Mouse (Mus musculus) neutrophil, adult 5-6 weeks (primary cell): Measurements from ENCODE around the gene Nr2f1. TPM values are rescaled to one million over a fixed set of nuclear protein-coding genes. Genes with fewer than 3 reads are reported as not detected.
"Not testable (repeated sequence)": the region's sequence is repeated elsewhere in the genome, so short reads cannot be mapped to it uniquely, and the experiment has no call there.

Experiments used
- ATAC-seq: fragments of 151-379, 151-347 bp; 2 replicates; pipeline ENCODE4 v1.8.0; 2017; ENCODE audit warnings: mild to moderate bottlenecking, moderate TSS enrichment; ENCODE audit not compliant: insufficient number of reproducible peaks, poor library complexity, low FRiP score, severe bottlenecking; ENCODE audit errors: extremely low read depth
- total RNA-seq: library from RNA; stranded (forward); fragments of 200-1000 nt; gene quantifications from 2 replicates; pipeline ENCODE4 v1.2.3, GENCODE M21; 2017

Gene Nr2f1
- not detected in 2 replicates for total RNA-seq

DNA sequence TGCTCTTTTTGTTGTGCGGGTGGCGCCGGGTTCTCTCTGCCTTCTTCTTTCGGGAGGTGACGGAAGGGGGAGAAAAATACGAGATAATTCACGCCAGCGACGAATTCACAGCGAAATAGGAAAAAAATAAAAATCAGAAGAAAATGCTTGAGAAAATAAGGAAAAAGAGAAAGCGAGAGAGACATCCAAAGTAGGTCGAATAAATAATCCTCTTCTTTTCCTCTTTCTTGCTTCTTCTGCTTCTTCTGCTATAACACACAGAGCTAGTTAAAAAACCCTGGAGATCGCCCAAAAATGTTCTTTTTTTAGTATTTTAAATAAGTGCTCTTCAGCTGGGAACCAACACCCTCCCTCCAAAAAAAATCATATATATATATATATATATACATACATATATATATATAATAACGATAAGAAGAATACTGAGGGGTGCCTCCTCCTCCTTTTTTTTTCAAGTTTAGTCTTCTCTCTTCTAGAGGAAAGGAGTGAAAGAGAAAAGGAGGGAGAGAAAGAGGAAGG is at the start of gene Nr2f1:
Nr2f1 (minus strand) TSS at position 116 of the 519 bp plus-strand sequence.
- ATAC-seq: no peak

DNA sequence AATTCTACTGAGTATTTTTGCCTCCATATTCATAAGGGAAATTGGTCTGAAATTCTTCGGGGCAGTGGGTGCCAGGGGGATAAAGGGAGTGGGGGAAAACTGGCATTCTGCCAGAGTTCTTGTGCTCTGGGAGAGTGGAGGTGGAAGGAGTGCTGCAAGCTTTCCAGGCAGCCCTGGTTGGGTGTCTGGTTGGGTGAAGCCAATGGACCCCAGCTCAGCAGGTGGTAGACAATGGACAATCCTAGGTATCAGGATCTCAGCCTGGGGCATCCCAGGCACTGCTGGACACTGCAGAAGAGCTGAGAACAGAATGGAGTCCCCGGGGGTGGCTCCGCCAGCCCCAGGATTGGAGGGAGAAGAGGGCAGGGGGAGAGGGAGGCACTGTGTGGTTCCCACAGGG is 22.1 kb upstream of the Nr2f1 start:
- ATAC-seq: no peak

DNA sequence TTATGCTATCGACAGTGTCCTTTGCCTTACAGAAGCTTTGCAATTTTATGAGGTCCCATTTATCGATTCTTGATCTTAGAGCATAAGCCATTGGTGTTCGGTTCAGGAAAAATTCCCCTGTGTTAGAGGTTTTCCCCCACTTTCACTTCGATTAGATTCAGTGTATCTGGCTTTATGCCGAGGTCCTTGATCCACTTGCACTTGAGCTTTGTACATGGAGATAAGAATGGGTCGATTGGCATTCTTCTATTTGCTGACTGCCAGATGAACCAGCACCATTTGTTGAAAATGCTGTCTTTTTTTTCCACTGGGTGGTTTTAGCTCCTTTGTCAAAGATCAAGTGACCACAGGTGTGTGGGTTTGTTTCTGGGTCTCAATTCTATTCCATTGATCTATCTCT is 20.7 kb upstream of the Nr2f1 start:
- not testable (repeated sequence) for ATAC-seq

DNA sequence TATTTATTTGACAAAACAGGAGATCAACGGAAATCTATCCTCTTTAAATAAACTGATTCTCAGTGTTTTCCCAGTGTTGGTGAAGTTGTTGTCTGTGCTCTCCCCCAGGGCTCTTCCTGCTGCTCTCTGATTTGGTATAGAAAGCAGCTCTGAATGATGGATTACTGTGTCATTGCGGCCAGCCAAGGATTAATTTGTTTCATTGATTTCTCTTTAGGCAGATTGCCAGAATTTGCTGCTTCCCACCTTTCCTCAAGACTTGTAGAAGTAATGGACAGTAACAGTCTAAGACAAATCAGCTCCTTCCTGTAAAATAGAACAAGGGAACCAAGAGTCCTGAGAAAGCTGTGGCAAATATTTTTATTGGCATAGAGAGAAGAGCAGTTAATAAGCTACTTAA is 15.7 kb upstream of the Nr2f1 start:
- no peak for ATAC-seq

DNA sequence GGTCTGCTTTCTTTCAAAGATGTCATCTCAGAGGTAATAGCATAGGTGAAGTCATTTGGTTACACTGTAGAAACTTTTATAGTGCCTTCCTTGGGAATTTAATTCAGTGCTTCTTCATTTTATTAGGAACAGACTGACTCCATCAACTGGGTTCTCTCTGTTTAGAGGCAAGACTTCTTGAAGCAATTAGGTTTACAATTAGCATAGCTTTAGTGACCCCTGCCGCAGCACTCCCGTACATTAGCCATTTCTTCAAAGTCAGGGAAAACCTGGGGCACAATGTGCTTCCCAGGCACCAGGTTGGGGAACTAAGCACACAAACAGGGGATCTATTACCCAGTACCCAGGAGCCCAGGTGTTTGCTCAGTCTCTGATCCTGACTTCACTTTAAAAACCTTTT is 13.6 kb upstream of the Nr2f1 start:
- no peak for ATAC-seq

DNA sequence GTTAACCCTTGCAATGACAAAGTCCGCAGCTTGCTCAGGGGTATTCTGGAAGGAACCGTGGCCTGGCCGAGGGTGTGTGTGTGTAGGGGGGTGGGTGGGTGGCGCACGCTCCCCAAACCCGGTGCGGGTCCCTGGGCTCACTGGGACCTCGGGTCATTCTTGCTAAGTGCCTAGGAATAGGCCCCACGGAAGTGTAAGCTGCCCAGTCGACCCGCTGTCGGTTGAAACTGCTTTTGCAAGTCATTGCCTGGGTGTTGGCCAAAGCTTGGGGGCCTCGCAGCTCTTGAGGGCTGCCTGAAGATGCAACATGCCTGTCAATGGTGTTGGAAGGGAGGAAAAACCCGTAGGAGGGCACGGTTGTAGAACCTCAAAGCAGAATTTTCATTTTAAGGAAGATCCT is 12.6 kb upstream of the Nr2f1 start:
- no peak for ATAC-seq

DNA sequence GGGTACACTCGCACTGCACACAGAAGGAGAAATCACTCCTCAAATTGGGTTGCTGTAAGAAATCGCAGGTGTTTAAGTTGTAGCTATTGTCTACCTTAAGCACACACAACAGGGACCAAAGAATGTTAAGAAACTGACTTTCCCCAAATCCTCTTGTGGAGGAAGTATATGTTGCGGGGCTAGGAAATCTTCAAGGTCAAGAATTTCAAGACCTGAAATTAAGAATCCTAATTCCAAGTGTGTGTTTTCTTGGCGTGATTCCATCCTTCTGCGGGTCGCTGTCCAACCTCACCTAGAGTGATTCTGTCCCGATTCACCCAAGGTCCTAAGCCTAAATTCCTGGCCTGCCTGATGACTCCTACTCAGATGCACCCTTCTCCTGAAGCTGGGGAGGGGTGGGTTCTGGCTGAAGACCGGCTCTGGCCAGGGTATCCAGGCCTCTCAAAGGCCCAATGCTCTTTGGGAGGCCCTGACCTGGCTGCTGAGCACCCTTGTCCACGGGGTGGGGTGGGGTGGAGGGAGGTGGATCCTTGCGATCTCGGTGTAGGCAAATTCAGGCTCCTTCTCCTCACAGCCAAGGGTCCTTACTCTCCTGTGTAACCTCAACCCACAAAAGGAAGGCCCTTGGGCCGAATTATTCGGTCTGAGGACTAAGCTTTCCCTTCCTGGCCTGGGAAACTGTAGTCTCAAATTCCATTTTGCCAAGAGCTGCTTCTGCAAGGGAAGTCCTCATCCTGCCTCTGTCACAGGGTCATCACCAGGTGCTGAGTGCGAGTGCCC is 11.9 kb upstream of the Nr2f1 start:
- no peak for ATAC-seq

DNA sequence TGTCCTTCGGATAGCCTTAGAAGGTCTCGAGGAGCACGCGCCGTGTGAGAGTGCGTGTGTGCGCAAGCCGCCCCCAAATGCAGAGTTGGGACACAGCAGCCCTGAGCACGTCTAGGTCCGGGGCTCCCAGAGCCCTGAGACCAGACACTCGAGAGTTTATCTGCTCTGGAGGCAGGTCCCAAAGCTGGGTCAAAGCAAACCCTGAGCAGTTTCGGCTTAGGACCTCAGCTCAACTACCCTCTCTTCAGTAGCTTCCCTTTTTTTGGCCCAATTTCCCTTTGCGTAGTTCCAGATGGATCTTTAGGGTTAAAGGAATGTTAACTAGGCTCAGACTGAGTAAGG is 11.2 kb upstream of the Nr2f1 start:
- ATAC-seq: no peak

DNA sequence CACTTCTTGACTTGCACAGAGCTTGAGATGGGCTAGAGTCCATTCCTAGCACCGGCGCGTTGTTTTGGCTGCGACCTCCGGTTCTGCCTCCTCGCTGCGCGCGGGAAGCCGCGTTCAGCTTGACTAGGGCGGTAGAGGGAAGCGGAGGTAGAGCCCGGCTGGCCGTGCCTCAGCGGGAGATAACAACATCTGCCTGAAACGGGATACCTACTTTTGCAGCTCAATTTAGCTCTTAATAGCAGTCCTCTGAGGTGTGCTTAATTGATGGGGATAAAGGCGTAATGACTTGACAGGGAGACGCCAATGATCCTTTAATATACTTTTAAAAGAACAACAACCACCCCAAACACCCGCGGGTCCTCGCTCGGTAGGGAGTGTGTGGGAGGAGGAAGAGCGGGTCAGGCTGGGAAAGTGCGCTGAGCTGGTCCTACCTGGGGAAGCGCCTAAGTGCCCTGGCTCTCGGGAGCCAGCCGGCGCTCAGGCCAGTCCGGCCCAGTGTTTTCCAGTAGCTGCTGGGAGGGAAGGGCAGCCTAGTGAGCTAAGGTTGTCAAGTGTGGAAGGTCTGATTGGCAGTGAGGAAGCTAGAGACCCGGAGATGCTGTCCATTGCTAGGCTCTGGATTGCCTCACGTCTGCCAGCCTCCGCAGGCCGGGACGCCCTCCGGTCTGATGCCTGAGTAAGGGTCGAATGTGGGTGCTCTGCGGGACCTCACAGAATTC is 10.6 kb upstream of the Nr2f1 start:
- no peak for ATAC-seq

DNA sequence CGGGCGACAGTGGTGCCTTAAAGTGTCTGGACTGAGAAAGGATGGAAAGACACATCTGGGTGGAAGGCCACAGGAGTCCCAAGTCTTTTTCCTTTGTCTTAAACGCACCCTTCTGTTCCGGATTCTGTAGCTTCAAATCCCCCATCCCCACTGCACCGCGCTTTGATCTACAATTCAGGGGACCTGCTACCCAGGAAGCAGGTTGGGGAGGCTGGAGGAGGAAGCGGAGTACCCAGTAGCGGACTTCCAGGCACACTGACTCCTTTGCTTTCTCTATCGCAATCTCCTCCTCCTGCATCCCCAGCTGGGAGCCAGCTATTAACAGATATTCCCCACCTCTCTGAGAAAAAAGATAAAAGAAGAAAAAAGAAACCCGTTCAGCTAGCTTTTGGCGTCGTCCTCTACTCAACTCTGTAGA is 10.1 kb upstream of the Nr2f1 start:
- no peak for ATAC-seq

DNA sequence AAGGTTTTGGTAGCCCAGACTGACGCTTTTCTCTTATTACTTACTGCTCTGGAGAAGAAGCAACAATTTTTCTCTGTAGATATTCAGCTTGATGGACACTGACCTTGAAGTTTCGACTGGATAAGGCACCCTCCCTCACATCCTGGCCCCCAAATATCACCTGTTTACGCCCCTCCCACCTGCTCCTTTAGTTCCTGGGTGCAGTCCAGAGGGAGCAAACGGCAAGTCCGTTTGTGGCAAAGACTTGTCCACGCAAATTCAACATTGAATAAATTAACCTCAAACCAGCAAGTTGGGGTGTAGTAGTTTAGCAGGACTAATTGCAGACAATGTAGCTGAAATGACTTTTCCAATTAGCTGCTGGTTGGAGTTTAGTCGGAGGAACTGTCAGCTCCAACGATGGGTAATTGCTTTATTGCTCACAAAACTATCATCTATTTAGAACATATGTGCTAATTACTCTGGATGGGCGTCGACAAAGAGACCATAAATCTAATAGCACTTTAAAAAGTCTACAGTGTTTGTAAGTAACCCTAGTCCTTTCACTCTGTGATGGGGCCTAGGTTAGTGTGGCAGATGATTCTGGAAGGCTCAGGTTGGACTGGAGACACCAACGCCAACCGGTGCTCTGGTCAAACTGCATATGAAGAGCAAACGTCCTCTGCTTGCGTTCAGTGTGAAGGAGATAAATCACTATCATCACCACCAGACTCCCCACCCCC is 9.3 kb upstream of the Nr2f1 start:
- ATAC-seq: no peak

DNA sequence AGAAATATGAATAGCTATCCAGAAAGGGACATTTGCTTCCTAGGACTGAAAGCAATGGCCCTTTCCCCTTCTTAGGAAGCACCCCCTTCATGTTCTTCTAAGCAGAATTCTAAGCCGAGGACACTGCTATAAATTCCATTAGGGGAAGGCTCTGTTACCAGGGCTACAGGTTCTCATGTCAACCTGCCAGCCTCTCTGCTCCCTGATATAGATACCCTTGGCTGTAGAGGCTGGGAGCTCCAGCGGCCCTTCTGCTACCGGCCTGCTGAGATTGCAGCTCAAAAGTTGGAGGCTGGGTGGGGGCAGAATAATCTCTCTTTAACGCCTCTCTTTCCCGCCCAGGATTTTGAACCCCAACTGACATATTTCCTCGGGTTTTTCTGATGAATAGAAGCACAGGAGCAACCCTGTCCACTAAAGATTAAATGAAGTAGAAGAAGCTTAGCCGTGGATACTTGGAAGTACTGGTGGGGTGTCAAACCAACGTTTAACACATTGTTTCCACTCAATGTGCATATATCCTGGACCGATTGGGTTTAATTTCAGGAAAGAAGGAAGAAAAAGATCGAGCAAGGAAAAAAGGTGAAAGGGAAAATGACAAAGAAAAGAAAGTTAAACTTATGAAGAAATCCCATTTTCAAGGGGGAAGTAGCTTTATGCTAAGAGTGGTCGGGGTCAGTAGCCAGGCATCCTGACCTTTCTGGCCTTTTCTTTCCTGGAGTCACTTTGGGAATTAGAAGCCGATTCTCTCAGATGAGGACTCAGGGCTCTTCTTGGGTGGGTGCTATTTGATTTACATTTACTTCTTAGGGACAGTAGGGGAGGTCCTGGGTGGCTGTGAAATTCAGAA is 8.5 kb upstream of the Nr2f1 start:
- no peak for ATAC-seq

DNA sequence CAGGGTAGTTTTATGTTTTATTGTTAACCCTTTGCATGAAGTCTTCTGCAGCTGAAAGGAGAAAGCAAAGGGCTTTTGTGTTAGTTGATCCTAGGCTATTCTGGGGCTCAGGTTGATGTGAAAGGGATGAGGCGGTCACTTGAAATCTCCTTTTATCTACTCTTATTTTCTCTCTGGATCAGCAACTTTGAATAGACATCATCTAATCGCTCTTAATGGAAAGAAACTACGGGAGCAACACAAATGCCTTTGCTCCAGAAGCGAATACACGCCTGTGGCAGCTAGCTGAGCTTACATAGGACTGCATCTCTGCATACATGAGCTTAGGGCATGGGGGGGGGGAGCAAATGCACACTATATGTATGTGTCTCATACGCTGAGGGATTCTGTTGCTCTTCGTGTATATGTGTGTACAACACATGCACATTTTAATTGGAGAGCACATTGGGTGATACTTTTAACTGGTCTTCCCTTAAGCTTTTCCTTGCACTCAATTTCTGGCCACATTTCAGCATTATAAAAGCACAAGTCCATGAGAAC is 7.4 kb upstream of the Nr2f1 start:
- no peak for ATAC-seq

DNA sequence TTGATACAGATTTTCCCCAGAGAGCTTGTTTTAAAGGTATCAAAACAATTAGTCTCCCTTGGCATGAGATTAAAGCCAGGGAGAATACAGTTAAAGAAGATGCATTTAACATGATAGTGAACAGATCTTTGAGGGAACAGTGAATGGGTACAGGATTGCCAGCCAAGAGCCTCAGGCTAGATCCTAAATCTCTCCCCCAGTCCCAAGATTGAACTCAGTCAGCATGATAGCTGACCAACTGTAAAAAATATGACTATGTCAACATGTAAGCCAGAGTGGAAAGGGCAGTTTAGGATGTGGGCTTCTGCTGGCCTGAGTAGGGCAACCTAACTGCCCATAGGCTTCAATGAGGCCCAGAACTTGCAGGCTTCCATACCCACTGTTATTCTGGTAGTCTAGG is 5.9 kb upstream of the Nr2f1 start:
- no peak for ATAC-seq

DNA sequence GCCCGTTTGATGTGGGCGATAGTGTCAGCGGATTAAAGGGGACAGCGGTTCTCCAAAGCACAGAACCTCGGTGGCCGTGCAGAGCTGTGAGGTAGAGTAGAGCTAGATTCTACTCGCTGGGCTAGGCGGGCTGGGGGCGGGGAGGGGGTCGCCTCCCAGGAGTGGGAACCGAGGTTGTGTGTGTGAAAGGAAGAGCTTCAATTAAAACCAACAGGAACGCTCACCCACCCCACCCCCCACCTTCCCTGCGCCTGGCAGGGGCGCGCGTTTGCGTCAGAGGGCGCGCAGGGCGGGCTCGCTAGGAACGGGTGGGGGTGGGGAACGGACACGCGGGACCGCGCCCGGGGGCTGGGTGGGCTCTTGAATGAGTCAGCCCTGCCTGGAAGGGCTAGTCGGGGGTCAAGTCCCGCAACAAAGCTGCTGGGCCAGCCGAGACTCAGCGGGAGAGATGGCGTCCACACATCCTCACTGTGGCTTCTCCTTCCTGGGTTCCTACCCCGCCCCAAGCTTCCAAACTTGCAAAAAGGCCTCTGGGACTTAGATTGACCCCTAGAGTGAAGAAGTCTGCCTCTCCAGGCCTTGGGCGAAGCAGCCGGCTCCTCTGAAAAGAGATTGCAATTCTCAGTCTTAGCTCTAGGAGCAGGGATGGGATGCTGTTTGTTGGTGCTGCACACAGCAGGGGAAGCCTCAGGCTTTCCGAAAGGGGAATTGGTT is 3.9 kb upstream of the Nr2f1 start:
- ATAC-seq: no peak

DNA sequence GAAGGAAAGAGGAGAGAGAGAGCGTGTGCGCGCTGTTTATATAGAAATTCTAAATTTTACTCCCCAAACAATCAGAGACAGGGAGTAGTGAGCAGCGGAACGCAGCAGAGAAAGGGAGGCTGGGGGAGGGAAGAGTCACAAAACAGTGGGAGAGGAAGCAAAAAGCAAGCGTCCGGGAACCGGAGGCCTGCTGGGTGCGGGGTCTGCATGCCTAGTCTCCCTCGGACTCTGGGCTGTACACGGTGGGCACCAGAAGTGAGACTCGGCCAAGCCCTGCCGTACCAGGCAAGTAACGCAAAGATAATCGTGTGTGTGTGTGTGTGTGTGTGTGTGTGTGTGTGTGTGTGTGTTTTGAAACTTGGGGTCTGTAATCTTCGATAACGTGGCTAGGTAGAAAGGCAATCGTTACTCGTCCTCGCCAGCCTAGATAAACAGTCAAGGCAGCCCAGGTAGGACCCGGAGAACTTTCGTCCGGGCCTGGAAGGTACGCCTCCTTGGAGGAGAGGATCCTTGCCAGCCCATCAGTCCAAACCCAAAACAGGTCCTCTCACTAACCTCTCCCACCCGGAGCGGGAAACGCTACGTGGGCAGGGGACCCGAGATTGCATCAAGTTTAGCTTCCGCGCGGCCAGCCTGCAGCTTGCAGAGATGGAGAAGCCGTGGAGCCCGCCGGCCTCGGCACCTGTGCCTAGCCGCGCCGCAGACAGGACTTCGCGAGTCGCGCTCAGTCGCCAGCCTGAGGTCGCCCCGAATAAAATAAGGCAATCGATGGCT is 3.2 kb upstream of the Nr2f1 start:
- ATAC-seq: no peak

DNA sequence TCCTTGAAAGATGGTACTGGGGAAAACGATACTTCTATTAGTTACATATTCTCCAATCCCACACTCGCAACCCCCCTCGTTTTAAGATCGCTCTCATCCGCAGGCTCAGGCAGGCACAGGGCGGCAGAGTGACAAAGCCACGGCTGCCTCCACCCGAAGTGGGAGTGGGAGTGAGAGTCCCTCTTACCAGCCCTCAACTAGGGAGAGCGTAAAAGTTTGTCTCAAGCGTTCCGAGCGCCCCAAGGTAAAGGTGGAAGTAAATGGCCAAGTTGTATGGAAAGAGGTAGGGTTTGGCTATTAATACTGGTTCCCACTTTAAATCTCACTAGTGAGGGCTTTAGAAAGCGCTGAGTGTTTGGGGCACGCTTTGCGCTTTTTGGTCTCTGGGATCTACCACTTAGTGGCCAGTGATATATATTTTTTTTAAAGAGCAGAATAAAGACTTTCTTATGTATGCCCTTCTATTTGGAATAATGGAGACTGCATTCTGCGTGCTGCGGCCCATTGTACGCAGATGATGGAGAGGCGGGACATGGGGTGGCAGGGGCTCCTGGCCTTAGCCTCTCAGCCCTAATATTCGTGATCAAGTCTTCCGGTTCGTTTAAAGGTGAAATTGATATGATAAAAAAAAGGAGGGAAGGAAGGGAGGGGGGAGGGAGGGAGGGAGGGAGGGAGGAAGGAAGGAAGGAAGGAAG is 2.5 kb upstream of the Nr2f1 start:
- ATAC-seq: no peak
